Mouse (Mus musculus) layer of hippocampus, postnatal 25 days (tissue): ENCODE results near the gene Vta1. TPM values are rescaled to one million over a fixed set of nuclear protein-coding genes. Genes with fewer than 3 reads are reported as not detected.

ENCODE experiments used
- total RNA-seq, 2 experiments: library from RNA; stranded (reverse); gene quantifications; 2 replicates each; pipeline ENCODE4 v1.2.3; 2021

Gene Vta1
- total RNA-seq, 2 experiments from 2014 or later = 70.4 to 75.2 TPM

Other genes with a start within 250 kb of the Vta1 start
- 1 to 10 TPM in 1 of 2 experiments, under 1 TPM in 1; 0.92 to 1.2 TPM for gene Adgrg6, start 159.9 kb downstream of the Vta1 start, total RNA-seq
- 1 to 10 TPM; 3.5 to 4.5 TPM for gene Nmbr, start within 50 bp of the Vta1 start, total RNA-seq
- not detected for gene Gje1, start 12.7 kb upstream of the Vta1 start, total RNA-seq